Mouse (Mus musculus) kidney, adult 8-10 months (tissue): Measurements from ENCODE around the gene Rgs8.

Experiments
- DNase-seq, 2 experiments: peaks; one replicate each; pipeline ENCODE4 v3.0.0; 2022

The Rgs8 gene

DNA sequence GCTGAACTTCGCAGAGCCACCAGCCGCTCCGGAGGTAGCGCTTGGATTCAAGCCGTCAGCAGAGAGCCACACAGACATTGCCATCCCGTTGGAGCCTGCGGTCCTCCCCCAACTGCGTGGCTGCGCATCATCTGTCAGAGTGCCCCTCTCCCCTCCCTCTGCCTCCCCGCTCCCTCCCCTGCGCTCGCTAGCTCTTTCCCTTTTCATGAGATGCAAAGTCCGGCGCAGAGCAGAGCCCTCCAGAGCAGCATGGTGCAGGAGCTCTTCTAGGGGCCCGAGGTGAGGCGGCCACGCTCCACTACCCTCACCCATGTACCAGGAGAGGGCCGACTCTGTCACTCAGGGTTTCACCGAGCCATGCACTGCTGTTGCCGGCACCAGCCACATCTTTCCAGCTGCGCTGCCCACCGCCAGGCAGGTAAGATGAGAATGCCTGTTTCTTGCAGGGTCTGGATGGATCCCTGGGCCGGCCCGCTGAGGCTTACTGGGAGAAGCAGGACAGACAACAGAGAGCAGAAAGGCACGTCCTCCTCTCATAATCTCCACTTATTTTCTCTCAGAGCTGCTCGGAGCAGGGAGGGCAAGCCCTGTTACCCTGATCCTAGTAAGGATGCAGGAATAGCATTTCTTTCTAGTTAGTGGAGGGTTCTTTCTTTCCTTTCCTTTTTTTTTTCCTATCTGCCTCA lies at the start of gene Rgs8:
Rgs8 (plus strand) TSS at position 88 of the 686 bp plus-strand sequence.
- DNase-seq, result no peak

DNA sequence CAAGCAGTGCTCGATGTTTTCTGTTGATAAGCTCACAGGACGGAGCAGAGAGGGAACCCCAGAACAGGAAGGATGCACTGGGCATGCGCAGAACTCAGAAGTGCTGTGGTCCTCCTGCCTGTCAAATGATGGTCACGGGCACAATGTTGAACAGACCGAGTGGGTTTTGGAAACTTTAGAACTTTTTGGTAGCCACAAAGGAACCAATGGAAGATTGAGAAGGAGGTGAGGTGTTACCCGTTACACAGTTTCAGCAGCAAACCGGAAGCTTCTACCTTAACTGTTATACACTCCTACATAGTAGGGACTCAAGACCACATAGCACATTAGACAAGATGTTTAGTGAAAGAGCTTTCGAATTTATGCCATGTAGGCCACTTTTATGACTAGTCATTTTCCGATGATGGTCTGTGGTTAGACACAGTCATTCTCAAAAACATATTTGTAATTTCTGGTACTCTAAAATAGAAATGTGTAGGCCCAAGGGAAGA lies 35.4 kb upstream of the Rgs8 start:
- DNase-seq, result no peak

- DNase-seq, result no peak
Measured at GRCm38 (mm10) chr1:153623036-153623435, 29.8 kb upstream of the Rgs8 start.

DNA sequence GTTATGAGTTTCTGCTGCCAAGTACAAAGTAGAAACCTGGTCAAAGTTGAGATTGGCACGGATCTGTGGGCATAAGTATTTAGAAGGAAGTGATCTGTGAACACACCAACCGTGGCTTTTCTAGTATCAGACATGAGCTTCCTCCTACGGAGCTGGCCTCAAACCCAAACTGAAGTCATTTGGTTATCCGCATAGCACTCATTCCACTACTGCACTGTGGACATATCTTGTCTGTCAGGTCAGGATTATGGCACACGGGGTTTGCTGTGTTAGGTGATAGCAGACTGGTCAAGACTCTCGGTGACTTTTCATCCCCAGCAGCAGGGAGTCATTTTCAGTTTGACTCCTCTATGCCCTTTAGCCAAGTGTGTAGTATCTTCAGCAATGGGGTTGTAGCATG lies 20.1 kb upstream of the Rgs8 start:
- DNase-seq, result peak in 1 of 2 experiments; percentile 12

DNA sequence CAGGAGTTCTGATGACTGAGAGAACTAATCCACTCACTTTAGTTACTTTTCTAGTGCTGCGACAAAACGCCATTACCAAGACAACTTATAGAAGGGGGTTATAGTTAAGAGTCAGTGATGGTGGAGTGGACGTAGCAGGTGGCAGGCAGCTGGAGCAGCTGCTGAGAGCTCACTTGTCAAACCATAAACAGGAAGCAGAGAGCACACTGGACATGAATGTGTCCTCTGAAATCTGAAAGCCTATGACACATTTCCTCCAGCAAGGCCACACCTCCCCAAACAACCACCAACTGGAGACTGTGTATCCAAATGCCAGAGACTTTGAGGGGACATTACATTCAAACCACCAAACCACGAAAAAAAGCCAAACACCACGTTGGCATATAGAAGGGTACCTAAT lies 17.8 kb upstream of the Rgs8 start:
- no peak for DNase-seq

GRCm38 (mm10) chr1:153635521-153635920 lies 17.3 kb upstream of the Rgs8 start:
- peak; percentile 87 to 91 for DNase-seq

- no peak for DNase-seq
Measured at GRCm38 (mm10) chr1:153636821-153637220, 16.0 kb upstream of the Rgs8 start.

DNA sequence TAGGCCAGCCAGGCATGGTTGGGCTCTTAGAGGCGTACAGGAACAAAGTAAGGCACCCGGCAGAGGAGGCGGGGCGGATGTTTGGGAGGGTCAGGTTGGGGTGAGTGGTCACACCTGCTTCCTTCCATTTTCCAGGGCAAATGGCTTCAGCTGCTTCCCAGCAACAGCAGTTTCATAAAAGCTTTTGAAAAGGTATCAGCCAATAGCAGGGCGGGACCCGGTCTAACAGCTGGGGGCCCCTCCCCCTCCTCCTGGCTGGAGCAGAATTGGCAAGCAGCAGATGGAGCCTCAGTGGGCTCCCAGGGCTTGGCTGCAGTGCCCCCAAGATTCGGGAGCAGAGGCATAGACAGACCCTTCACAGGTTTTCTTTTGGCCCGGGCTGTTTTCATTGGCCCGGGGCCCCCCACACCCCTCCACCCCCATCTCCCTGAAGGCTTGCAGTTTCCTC lies 11.3 kb upstream of the Rgs8 start:
- peak; percentile 4 to 13 for DNase-seq

DNA sequence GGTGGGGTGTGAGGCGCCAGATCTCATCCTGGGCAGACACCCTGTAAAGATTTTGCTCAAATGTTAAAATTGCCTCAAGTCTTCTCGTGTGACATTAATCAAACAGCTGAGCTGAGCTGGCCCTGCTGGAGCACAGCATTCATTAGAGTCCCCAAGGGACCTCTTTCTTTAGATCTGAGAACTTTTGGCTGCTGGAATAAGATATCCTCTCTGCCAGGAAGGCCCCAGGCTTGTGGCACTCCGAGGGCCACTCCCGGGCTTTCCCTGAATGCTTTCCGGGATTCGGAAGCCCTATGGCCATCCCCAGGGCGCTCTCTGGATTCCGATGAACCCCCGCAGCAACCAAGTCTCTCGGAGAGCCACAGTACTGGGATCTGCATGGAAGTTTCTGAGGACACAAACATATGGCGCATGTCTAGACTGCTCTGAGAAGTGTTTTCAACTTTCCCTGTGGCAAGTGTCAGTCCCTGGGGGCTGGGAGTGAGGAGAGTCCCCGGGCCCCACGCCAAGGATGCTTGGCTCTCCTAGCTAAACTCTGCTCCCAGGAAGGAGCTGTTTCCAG lies 10.8 kb upstream of the Rgs8 start:
- peak; percentile 19 to 32 for DNase-seq

DNA sequence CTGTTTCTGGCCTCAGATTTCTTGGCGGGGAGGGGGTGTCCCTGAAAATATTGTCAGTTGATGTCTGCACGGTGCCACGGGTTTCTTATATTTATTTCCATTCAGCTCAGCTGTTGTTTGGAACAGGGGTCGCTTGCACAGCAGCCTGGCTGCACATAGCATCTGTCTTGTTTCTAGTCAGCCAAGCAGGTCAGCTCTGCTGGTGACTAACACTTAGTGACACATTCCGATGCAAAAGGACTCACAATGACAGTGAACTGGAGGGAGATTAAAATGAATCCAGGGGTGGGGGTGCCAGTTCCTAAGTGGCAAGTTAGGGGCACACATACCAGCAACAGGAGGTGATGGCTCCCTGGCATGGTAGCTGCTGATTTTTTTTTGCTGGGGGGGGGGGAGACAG lies 849 bp downstream of the Rgs8 start:
- DNase-seq, result no peak

GRCm38 (mm10) chr1:153659666-153660065 lies 6.8 kb downstream of the Rgs8 start:
- no peak for DNase-seq

DNA sequence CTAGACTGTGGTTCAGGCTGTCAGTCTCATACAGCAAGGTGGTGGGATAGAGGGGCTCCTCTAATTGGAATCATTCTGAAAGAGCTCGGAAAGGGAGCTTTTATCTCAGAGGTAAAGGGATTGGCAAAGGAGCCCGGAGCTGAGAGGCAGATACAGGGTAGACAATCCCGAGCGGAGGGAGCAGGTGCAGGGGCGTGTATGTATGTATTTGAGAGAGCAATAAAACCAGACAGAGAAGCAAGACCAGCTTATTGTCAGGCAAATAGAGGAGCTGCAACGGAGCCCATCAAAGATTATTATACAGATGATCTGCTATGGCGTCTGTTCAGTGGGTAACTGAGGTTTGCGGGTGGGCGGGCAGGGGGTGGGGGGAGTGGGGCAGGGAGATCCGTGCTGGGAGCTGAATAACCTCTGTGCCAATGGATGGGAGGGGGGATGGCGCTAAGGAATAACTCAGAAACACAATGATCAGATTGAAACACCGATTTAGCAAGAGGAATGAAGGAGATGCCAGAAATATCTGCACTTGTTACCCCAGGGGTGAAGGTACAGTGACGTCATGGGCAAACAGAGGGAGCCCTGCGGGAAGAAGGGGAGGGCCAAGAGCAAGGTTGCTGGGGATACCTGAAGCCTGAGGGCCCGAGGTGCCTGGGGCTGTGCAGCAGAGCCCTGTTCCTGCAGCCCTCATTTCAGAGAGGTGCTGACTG lies 8.3 kb downstream of the Rgs8 start:
- no peak for DNase-seq

DNA sequence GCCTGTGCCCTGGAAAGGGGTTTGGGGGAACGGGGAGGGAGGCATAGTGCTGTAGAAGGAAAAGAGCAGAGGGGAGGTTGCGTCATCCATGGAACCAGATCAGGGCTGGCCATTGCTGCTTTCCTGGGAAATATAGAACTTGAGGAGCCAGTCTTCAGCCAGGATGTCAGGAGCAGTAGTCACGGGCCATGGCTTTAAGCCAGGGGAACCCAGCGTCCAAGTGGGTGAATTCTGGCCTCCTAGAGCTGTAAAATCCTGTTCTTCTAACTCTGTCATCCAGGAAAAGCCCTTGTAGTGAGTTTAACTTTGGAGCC lies 8.8 kb downstream of the Rgs8 start:
- DNase-seq, result peak; percentile 24 to 35

DNA sequence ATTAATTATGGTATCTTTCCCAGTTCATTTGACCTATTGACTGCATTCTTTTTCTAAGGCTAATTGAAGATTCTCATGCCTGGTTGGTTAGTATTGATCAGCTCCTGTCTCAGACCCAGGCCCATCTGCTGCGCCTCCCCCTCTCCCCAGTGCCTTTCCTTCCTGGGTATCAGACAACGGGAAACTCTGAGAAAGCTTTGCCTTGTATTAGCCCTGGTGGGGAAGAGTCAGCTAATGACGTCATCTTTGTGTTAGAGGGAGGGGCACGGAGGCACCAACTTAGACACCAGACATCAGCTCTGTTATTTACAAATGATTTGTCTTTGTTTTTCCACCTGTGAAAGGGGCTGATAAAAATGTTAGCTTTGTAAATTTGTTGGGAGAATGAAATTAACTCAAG lies 9.5 kb downstream of the Rgs8 start:
- DNase-seq, result no peak

DNA sequence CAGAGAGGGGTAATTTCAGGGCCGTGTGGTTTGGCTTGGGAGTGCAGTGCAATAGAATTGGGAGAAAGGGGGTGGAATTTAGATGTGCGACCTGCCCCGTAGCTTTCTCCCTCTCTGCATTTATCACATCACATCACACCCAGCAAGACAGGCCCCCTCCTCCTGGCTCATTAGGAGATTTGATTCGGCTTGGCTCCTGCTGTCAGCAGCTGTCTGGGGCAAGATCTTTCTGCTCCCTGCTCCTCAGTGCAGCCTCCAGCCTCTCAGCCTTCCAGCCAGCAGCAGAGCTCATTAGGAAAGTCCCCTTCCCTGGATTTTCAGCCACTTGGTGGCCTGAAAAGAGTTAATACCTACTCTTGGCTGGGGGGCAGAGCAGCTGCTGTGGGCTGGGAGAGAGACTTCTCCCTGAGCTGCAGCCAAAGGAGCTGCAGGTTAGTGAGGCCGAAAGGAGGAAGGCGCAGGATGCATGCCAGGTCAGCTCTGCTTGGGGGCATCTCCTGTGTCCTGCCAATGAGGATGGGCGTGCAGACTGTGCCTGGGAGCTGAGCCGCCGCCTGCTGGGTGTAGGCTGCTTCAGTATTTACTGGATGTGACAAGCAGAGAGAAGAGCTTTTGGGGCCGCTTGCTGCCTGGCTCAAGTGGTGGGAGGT lies 12.4 kb downstream of the Rgs8 start:
- no peak for DNase-seq

- no peak for DNase-seq
Measured at GRCm38 (mm10) chr1:153666236-153666635, 13.4 kb downstream of the Rgs8 start.

DNA sequence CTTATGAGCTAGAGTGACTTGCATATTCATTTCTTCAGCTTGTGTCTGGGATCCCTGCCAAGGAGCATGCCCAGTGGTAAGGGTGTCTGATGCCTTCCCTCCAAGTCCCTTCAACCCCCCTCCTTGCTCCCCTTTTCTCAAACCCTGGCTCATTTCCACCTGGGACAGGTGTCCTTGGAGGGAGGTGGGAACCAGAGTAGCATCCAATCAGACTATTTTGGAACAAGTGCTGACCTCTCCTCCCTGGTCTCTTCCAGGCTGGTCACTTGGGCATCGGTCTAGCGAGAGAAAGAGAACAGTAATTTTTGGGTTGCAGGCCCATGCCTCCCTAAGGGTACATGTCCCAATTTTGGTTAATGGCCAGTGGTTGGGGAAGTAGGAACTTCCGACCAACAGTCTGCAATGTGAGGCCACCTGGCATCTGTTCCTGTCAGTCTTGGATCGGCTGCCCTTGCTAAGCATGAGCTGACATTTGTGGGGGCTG lies 14.5 kb downstream of the Rgs8 start:
- DNase-seq, result no peak

DNA sequence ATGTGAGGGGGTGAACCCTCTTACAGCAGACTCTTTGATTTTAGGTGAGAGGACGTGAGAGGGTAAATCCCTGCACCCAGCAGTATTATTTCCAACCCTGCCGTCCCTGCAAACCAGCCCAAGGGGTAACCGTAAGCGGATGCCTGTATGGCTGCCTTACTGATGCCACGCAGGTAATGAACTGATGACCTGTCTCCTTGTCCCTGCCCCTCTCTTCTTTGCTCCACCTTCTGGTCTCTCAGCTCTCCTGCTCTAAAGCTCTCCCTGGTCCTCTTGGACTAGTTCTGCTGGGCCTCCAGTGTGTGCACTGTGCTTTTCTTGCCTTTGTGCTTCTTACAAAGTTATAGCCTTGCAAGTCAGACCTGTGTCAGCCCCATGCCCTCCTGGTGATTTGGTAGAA lies 15.0 kb downstream of the Rgs8 start:
- no peak for DNase-seq

- DNase-seq, result no peak
Measured at GRCm38 (mm10) chr1:153669086-153669485, 16.3 kb downstream of the Rgs8 start.

DNA sequence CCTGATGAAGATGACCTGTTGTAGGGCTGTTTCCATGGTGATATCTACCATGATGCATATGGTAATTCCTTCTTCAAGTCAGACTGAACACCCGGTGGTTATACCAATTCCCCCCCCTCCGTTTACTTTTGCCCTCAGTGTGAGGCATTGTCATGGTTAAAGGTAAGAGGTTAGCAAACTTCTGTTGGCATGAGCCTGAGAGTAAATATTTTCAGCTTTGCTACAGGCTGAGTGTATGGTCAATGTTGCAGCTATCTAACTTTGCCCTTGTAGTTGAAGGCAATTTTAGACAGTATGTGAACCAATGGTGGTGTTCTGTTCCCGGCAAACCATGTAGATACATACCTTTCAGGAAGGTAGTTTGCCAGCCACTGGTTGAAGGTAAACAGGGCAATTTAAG lies 16.9 kb downstream of the Rgs8 start:
- DNase-seq, result no peak

DNA sequence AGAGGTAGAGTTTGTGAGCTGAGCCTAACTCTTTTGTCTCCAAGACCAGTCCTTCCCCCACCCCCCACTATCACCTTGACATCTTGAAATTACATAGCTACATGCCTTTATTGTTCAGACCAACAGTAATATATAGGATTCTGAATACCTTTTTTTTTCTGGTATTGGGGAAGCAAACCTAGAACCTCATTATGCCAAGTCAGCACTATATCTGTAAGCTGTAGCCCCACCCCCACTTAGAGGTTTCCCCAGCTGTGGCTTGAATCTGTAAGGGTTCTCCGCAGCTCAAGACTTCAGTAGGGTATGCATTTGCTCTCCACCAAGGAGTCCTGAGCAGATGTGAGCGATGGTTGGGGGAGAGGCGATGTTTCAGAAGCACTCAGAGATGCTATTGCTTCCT lies 18.5 kb downstream of the Rgs8 start:
- no peak for DNase-seq

- no peak for DNase-seq
Measured at GRCm38 (mm10) chr1:153672698-153673097, 19.9 kb downstream of the Rgs8 start.

GRCm38 (mm10) chr1:153673900-153674299 lies 21.1 kb downstream of the Rgs8 start:
- no peak for DNase-seq

DNA sequence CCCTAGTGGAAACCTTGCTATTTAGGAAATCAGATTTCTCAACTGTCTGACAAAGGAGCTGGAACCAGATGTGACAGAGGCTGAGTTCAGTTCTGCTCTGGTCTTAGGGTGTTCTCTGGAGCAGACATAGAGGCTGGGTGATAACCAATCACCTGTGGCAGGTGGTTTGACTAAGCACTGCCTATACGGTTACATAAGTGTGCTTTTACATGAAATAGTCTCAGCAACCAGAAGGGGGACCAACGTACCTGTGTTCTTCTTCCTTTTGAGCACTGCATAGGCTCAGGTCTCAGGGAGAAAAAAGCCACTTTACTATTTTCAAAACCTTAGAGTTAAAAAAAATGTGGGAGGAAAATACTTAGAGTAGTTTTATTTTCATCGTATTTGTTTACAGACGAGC lies 22.8 kb downstream of the Rgs8 start:
- no peak for DNase-seq
